Mouse (Mus musculus) MEL-GATA-1-ER (cell line): ENCODE measurements around the gene Ap1m2.
A peak's percentile ranks its signal among the peaks of the same experiment; 100 is the strongest.
"Not testable (repeated sequence)": the region's sequence is repeated elsewhere in the genome, so short reads cannot be mapped to it uniquely, and the experiment has no call there.

Experiments
- DNase-seq: peaks from one replicate; pipeline ENCODE4 v3.0.0-alpha.2; 2012; ENCODE audit warnings: low read depth; ENCODE audit errors: extremely low read depth

The Ap1m2 gene

GRCm38 (mm10) chr9:21328041-21328440 is 15.9 kb upstream of the Ap1m2 start:
- DNase-seq: peak; percentile 73

GRCm38 (mm10) chr9:21327569-21327968 is 15.4 kb upstream of the Ap1m2 start:
- no peak for DNase-seq

DNA sequence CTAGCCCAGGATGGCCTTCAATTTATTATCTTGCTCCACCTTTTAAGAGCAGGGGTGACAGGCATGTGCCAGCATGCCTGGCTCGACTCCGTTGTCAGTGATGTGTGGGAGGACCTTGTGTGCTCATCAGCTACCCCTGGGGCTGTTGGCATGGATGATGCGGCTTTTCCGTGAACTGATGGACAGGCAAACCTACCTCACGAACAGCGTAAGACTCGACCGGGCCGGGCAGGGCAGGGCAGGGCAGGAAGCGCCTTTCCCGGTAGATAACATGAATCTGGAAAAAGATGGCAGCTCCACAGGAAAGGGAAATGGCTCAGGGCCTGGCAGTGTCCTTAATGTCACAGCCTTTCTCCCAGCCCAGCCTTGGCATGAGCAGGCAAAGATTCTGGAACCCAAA is 12.1 kb upstream of the Ap1m2 start:
- DNase-seq: no peak

GRCm38 (mm10) chr9:21322917-21323297 is 10.8 kb upstream of the Ap1m2 start:
- not testable (repeated sequence) for DNase-seq

- DNase-seq: no peak
These were observed 10.2 kb upstream of the Ap1m2 start for GRCm38 (mm10) chr9:21322211-21322916.

- DNase-seq: peak; percentile 72
These were observed 9.3 kb upstream of the Ap1m2 start for GRCm38 (mm10) chr9:21321513-21321835.

GRCm38 (mm10) chr9:21320619-21321512 is 8.7 kb upstream of the Ap1m2 start, which contains the start of gene Slc44a2:
Gene Slc44a2 (plus strand): TSS chr9:21320698.
- DNase-seq: peak; percentile 45

- peak; percentile 36 for DNase-seq
These were observed 8.1 kb upstream of the Ap1m2 start for GRCm38 (mm10) chr9:21320280-21320618.

- no peak for DNase-seq
These were observed 7.4 kb upstream of the Ap1m2 start for GRCm38 (mm10) chr9:21319503-21319902.

DNA sequence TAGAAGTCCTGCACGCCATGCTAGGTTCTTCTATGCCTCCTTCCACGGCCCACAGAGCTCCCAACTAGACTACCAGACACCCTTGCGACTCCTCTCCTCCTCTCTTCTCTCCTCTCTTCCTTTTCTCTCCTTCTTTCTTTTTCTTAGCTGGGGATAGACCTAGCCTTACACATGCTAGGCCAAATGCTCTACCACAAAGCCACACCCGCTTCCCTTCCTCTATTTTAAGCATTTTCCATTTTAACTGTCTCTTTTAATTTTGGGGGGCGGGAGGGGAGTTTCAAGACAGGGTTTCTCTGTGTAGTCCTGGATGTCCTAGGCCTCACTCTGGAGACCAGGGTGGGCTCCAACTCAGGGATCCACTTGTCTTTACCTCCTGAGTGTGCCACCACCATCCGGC is 6.7 kb upstream of the Ap1m2 start:
- peak; percentile 66 for DNase-seq

DNA sequence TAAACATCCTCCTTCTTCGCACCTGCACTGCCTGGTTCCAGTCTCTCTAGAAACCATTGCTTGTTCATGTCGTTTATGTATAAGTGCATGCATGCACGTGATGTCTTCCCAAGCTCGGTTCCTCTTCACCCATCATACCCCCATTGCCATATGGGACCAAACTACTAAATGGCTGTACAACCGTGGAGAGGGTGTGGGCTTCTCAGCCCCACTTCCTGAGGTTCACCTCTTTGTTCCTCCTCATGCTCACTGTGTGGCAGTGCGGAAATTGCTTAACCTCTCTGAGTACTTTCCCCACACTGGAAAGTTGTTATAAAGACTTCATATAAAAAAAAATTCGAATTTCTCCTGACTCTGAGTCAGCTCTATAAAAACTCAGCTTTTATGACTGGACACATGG is 4.6 kb upstream of the Ap1m2 start:
- DNase-seq: no peak

DNA sequence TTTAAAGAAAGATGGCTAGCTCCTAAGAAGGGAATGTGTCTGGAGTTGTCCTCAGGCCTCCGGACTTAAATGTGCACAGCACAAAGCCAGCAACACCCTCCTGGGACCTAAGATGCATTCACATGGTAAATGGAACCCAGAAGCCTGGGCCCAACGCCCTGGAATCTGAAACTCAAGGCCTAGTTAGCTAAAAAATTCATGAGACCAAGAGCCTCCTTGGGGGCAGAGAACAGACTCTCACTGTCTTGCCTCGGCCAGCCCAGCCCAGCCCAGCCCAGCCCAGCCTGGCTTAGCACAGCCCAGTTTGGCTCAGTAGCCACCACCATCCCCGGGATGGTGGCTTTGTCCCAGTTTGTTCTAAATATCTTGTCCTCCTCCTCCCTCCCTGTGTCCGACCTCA is 3.3 kb upstream of the Ap1m2 start:
- no peak for DNase-seq

- no peak for DNase-seq
These were observed 2.4 kb upstream of the Ap1m2 start for GRCm38 (mm10) chr9:21314367-21315140.

GRCm38 (mm10) chr9:21313394-21313793 is 1.3 kb upstream of the Ap1m2 start:
- DNase-seq: peak; percentile 96

GRCm38 (mm10) chr9:21311695-21312094 is 442 bp downstream of the Ap1m2 start:
- no peak for DNase-seq

- peak; percentile 92 for DNase-seq
These were observed 2.9 kb downstream of the Ap1m2 start for GRCm38 (mm10) chr9:21309150-21309741.

DNA sequence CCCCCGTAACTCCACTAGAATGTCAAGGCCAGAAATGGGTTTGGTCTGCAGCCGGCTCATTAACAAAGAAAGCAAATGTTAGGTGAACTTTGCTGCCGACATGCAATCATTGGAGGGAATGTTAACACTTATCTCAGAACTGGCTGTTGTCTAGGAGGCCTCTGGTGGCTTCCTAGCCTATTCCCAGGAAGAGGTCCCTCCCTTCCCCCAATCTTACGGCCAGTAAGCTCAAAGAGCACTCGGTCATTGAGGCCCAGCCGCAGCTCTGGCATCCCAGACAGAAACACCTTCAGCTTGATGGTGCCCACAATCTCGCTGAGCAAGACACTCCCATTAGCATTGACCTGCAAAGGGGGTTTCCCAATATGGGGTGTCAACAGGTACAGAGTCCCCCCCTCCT is 7.1 kb downstream of the Ap1m2 start:
- no peak for DNase-seq

DNA sequence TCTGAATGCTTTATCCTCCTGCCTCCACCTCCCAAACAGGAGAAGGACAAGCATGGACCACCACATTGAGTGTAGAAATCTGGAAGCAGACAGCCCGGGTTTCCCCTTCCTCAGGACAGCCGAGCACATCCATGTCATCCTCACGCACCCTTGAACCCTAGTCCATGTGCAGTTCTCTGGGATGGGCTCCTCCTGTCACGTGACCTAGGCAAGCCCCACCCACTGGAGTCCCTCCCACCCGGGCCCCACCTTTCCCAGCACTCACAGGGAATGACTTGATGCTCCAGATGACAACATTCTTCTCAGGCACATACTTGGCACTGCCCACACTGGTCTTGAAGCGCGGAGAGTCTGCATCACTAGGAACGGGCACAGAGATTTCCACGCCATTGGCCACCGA is 13.1 kb downstream of the Ap1m2 start:
- no peak for DNase-seq

DNA sequence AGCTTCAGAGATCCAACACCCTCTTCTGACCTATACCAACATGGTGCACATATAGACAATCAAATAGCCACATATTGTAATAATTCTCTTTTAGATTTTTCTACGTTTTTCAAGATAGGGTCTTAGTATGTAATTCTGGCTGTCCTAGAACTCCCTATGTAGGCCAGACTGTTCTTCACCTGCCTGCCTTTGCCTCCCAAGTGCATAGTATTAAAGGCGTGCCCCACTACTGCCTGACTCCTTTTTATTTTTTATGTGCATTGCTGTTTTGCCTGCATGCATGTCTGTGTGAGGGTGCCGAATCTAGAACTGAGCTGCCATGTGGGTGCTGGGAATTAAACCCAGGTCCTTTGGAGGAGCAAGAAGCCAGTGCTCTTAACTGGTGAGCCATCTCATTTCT is 19.9 kb downstream of the Ap1m2 start:
- DNase-seq: no peak

DNA sequence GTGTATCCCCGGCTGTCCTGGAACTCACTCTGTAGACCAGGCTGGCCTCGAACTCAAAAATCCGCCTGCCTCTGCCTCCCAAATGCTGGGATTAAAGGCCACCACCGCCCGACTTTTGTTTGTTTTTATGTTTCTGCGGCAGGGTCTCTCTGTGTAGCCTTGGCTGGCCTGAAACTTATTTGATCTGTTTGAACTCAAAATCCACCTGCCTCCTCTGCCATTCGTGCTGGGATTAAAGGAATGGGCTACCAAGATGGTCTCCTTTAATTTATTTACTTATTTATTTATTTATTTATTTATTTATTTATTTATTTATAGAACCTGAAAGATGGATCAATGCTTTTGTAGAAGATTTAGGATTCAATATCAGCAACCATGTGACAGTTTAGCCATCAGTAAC is 20.3 kb downstream of the Ap1m2 start:
- DNase-seq: not testable (repeated sequence)

DNA sequence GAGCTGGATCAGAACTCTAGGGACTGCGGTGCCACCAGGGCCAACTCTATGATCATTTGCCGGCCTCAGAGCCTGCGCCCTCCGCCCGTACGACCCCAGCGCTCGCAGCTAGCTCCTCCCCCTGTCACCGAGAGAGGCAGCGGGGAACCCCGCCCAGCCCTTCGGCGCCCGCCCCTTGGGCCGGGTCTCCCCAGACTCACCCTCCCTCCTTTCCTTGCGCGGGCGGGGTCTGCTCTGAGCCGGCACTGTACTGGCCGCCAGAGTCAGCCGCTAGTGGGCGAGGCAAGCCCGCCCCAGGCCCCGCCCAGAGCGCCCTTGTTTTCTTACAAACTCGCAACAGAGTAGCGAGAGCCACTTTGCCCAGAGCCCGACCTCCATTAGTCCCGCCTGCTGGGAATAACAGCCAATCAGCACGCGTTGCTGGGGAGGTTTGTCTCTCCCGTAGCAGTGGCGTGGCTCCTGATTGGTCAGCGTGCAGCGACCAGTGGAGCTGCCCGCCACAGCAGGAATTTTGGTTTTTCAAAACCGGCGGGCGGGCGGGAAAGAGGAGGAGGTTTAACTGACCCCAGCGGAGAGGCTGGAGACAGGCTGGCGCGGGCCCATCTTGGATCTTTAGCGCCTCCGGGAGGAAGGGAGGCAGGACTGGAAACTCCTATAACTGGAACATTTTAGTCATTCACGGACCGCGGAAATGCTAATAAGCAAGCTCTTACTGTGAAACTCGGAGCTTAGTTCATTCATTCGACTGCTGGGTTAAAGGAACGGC is 20.9 kb downstream of the Ap1m2 start, which contains the start of gene Cdkn2d:
TSS of gene Cdkn2d (minus strand) at position 386 of the 766 bp plus-strand sequence.
- DNase-seq: peak; percentile 100
